8 mouse cellular contexts compared by ENCODE assay signal in genomic region chr1:86504697-86505421, GRCm38 (mm10). TPM values are rescaled to one million over a fixed set of nuclear protein-coding genes. Genes with fewer than 3 reads are reported as not detected.
A peak's percentile ranks its signal among the peaks of the same experiment; 100 is the strongest.
DNase-seq lines count a peak whose midpoint lies in the region; ATAC-seq and TF ChIP-seq lines count a peak whose summit lies in the region.

No protein-coding gene starts in this region.

- TF ChIP-seq EP300 in heart, postnatal 0 days (IDR thresholded peaks at IDR 0.05; ENCODE audit: low read depth): no peak
- no peak for TF ChIP-seq EP300 in liver, embryonic 14.5 days (IDR thresholded peaks at IDR 0.05; ENCODE audit: low read depth)

- H3K9me3 ChIP-seq in kidney, embryonic 16.5 days (ENCODE audit: low read length): no peaks in the 10 kb centered on the region
- H3K9me3 ChIP-seq in heart, postnatal 0 days (replicated peaks; ENCODE audit: control insufficient read depth, low read length): no peaks in the 10 kb centered on the region
- H3K9me3 ChIP-seq in liver, embryonic 14.5 days (ENCODE audit: control insufficient read depth, low read length): no peaks in the 10 kb centered on the region

- peak overlapping the region; percentile 79 for H3K9ac ChIP-seq in kidney, embryonic 16.5 days (replicated peaks; ENCODE audit: low read length)
- peak overlapping the region; percentile 71 for H3K9ac ChIP-seq in heart, postnatal 0 days (replicated peaks; ENCODE audit: low read depth, low read length)
- peak overlapping the region; percentile 65 for H3K9ac ChIP-seq in liver, embryonic 14.5 days (replicated peaks)

- H3K27me3 ChIP-seq in kidney, embryonic 16.5 days (ENCODE audit: insufficient read depth, low read length): no peaks in the 10 kb centered on the region
- H3K27me3 ChIP-seq in heart, postnatal 0 days (ENCODE audit: control insufficient read depth, insufficient read depth, low read length): no peaks in the 10 kb centered on the region
- no peaks in the 10 kb centered on the region; the same call in 1 of the 2 replicates for H3K27me3 ChIP-seq in liver, embryonic 14.5 days (ENCODE audit: control insufficient read depth, insufficient read depth, low read length)

- peaks cover 54% of the 10 kb centered on the region for H3K4me1 ChIP-seq in kidney, embryonic 16.5 days (ENCODE audit: insufficient read depth, low read length)
- H3K4me1 ChIP-seq in cortical plate, adult 2 months (ENCODE audit: control insufficient read depth, insufficient read depth, low read length): peaks cover 3% of the 10 kb centered on the region; the same call in 1 of the 2 replicates
- H3K4me1 ChIP-seq in heart, postnatal 0 days (ENCODE audit: control insufficient read depth, insufficient read depth): peaks cover 20% of the 10 kb centered on the region
- peaks cover 12 to 35% of the 10 kb centered on the region in 2 experiments for H3K4me1 ChIP-seq in liver, embryonic 14.5 days (replicated peaks; ENCODE audit: control insufficient read depth in 2 of 2, insufficient read depth in 2 of 2, low read length in 1 of 2)
- peaks cover 43% of the 10 kb centered on the region for H3K4me1 ChIP-seq in olfactory bulb, adult 2 months (ENCODE audit: control insufficient read depth, insufficient read depth, low read length)

- H3K36me3 ChIP-seq in kidney, embryonic 16.5 days (ENCODE audit: insufficient read depth, low read length): no peaks in the 10 kb centered on the region
- H3K36me3 ChIP-seq in heart, postnatal 0 days (replicated peaks; ENCODE audit: control insufficient read depth, insufficient read depth, low read length): no peaks in the 10 kb centered on the region
- H3K36me3 ChIP-seq in liver, embryonic 14.5 days (replicated peaks; ENCODE audit: control insufficient read depth, insufficient read depth, low read depth): no peaks in the 10 kb centered on the region

- no peak for TF ChIP-seq POLR2A in cortical plate, adult 2 months (IDR thresholded peaks at IDR 0.05; ENCODE audit: extremely low read depth, insufficient read depth, low read length)
- TF ChIP-seq POLR2A in olfactory bulb, adult 2 months (IDR thresholded peaks at IDR 0.05; ENCODE audit: insufficient read depth, low read depth, low read length): no peak

- 16% methylated on average over 19 of the region's 19 CpGs for WGBS in kidney, embryonic 16.5 days
- 19% methylated on average over 19 of the region's 19 CpGs for WGBS in heart, postnatal 0 days
- WGBS in liver, embryonic 14.5 days (ENCODE audit: insufficient replicate concordance): 20% methylated on average over 19 of the region's 19 CpGs
- WGBS in olfactory bulb, adult 2 months: 29% methylated on average over 19 of the region's 19 CpGs

- ATAC-seq in kidney, embryonic 16.5 days (ENCODE audit: low FRiP score, low TSS enrichment): no peak
- no peak for ATAC-seq in heart, postnatal 0 days (ENCODE audit: insufficient read depth, low read depth)
- no peak for ATAC-seq in liver, embryonic 14.5 days (ENCODE audit: insufficient read depth)

- DNase-seq in kidney, adult 11 months: no peak
- no peak for DNase-seq in heart, postnatal 0 days (ENCODE audit: low spot score)
- DNase-seq in liver, embryonic 14.5 days (ENCODE audit: low read depth in 3 of 3, low spot score in 3 of 3): no peak
- no peak for DNase-seq in retina, postnatal 1 day
- no peak for DNase-seq in right cerebral cortex, adult 18-20 months

- peak overlapping the region; percentile 96 for H3K27ac ChIP-seq in kidney, embryonic 16.5 days (ENCODE audit: low read length)
- H3K27ac ChIP-seq in cortical plate, adult 2 months (ENCODE audit: insufficient read depth, low read length): peak overlapping the region; percentile 55
- H3K27ac ChIP-seq in heart, postnatal 0 days (ENCODE audit: low read depth): peak overlapping the region; percentile 96
- H3K27ac ChIP-seq in liver, embryonic 14.5 days: peak overlapping the region; percentile 18
- peak overlapping the region; percentile 91 for H3K27ac ChIP-seq in olfactory bulb, adult 2 months (ENCODE audit: insufficient read depth, low read depth, low read length)

- peak overlapping the region; percentile 47 for H3K4me3 ChIP-seq in kidney, embryonic 16.5 days (ENCODE audit: low read length)
- peak overlapping the region; percentile 34 for H3K4me3 ChIP-seq in cortical plate, adult 2 months (ENCODE audit: insufficient read depth, low read length)
- peak overlapping the region; percentile 50 for H3K4me3 ChIP-seq in heart, postnatal 0 days (ENCODE audit: low read depth, low read length)
- peak overlapping the region; percentile 47 to 55 for H3K4me3 ChIP-seq in liver, embryonic 14.5 days (ENCODE audit: insufficient read depth in 1 of 2, low read depth in 2 of 2, low read length in 2 of 2)
- peak overlapping the region; percentile 73 for H3K4me3 ChIP-seq in olfactory bulb, adult 2 months (ENCODE audit: insufficient read depth, low read depth, low read length)

- H3K4me2 ChIP-seq in kidney, embryonic 16.5 days (replicated peaks; ENCODE audit: low read depth, low read length): peak overlapping the region; percentile 59
- peak overlapping the region; percentile 61 for H3K4me2 ChIP-seq in heart, postnatal 0 days (ENCODE audit: low read depth, low read length)
- H3K4me2 ChIP-seq in liver, embryonic 14.5 days (ENCODE audit: low read depth): peak overlapping the region; percentile 81

- TF ChIP-seq CTCF in cortical plate, adult 2 months (IDR thresholded peaks at IDR 0.05; ENCODE audit: extremely low read depth, insufficient read depth, low read length): no peak
- TF ChIP-seq CTCF in heart, postnatal 0 days (IDR thresholded peaks at IDR 0.05; ENCODE audit: low read depth): no peak
- no peak for TF ChIP-seq CTCF in liver, embryonic 14.5 days (IDR thresholded peaks at IDR 0.05; ENCODE audit: low read depth)
- no peak for TF ChIP-seq CTCF in olfactory bulb, adult 2 months (IDR thresholded peaks at IDR 0.05; ENCODE audit: insufficient read depth, low read depth, low read length)

RNA-seq across cellular contexts. Expression of gene Ptma, which starts 21.7 kb away (rescaled TPM):
- 2,279 and 2,662 TPM in 2 replicates for polyA plus RNA-seq in kidney, embryonic 16.5 days (2015; fragmentation: Nextera tagmentation; extraction: Ambion mirVana)
- 548 and 595 TPM in 2 replicates for polyA plus RNA-seq in cortical plate, adult 2 months (2012; rRNA removed)
- total RNA-seq in heart, postnatal 0 days (2014; rRNA removed; ENCODE audit: low replicate concordance): 379 and 399 TPM in 2 replicates
- 597 and 614 TPM in 2 replicates for polyA plus RNA-seq in heart, postnatal 0 days (2015; fragmentation: Nextera tagmentation; extraction: Ambion mirVana)
- polyA plus RNA-seq in liver, embryonic 14.5 days (2012; rRNA removed): 466 and 1,286 TPM in 2 replicates
- polyA plus RNA-seq in liver, embryonic 14.5 days (2014; fragmentation: Nextera tagmentation; extraction: Ambion mirVana): 993 and 1,059 TPM in 2 replicates
- polyA plus RNA-seq in olfactory bulb, adult 2 months (2012; ENCODE audit: insufficient read depth, insufficient read length, low replicate concordance, missing spikeins): 1,950 and 2,456 TPM in 2 replicates

Comparison
In these comparisons a context has a peak if more than half of its experiments do, and no peak if none do; other contexts are left out.
1. H3K27ac ChIP-seq: peak in every context shown above with its lines; median percentile 96 in kidney, embryonic 16.5 days; 96 in heart, postnatal 0 days; 91 in olfactory bulb, adult 2 months; 55 in cortical plate, adult 2 months; 18 in liver, embryonic 14.5 days.